Mouse (Mus musculus) erythroblast, adult 5-6 weeks (primary cell): ENCODE data around the gene Pnma5. TPM values are rescaled to one million over a fixed set of nuclear protein-coding genes. Genes with fewer than 3 reads are reported as not detected.
A peak's percentile ranks its signal among the peaks of the same experiment; 100 is the strongest.
"Not testable (repeated sequence)": the region's sequence is repeated elsewhere in the genome, so short reads cannot be mapped to it uniquely, and the experiment has no call there.

Experiments used
- ATAC-seq: replicated peaks from 2 replicates; pipeline ENCODE4 v1.8.0; 2016; ENCODE audit warnings: moderate number of reproducible peaks, mild to moderate bottlenecking, moderate TSS enrichment, inconsistent platforms; ENCODE audit not compliant: poor library complexity, low FRiP score, severe bottlenecking
- total RNA-seq, 2 experiments: library from RNA; stranded (forward) in 1 of 2; stranded (reverse) in 1 of 2; fragments of 150-400 nt in 1 of 2; fragments of 200-764, 138-1000 nt in 1 of 2; gene quantifications; 2 replicates each; pipeline versions ENCODE4 v1.2.3 to v1.2.4; 2015 to 2017; ENCODE audit warnings: low replicate concordance in 2 of 2

The Pnma5 gene
- not detected in 2 replicates for total RNA-seq (2015; ENCODE audit: low replicate concordance)
- total RNA-seq (2017; ENCODE audit: low replicate concordance): not detected in 2 replicates

DNA sequence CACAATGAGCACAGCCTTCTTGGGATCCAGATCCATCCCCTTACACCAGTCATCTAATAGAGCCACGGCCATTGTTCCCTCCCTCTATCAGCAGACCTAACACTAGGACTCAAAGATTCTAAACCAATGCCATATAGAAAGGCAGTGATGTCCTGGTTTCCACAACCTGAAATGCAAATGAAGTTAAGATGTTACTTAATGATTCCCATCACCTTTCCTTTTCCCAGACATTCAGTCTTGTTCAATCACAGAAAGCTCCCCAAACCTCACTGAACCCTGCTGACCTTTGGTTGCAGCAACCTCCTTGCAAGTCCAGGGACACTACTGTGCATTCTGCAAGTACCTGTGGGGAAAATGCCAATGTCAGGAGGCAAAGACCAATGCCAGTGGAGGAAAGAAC, at the start of gene Pnma5:
Pnma5 (minus strand) TSS at position 101 of the 400 bp plus-strand sequence.
- ATAC-seq: no peak

DNA sequence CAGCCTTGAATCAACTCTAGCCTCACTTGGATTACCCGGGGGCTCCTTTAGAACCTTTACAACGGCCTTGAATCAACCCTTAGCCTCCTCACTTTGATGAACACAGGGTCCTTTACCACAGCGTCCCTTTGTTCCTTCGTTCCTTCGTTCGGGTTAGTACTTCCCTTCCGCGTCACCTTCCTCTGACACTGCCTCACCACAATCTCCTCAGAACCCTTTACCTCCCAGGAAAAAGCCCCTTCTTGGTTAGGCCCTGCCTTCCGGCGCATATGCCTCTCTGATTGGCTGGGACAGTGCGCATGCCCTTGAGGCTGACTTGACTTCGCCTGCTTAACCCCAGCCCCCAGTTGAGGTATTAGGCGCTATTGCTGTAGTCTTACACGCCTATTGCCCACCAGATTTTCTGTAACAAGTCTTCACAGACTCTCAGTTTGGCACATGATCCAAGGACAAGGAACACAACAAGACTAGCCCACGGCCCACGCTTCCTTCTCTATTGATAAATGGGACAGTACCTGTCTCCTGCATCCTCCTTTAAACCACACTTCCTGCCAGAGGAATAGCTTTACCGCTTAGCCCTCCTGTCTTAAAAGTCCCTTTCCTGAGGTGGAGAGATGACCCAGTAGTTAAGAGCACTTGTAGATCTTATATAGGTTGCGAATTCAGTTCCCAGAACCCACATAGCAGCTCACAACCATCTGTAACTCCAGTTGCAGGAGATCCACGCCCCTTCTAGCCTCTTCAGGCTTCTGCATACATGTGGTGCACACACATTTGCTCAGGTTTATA, 45.6 kb upstream of the Pnma5 start, which contains the start of gene Xlr4a:
Xlr4a (minus strand) TSS at position 212 of the 789 bp plus-strand sequence.
- ATAC-seq: not testable (repeated sequence)

DNA sequence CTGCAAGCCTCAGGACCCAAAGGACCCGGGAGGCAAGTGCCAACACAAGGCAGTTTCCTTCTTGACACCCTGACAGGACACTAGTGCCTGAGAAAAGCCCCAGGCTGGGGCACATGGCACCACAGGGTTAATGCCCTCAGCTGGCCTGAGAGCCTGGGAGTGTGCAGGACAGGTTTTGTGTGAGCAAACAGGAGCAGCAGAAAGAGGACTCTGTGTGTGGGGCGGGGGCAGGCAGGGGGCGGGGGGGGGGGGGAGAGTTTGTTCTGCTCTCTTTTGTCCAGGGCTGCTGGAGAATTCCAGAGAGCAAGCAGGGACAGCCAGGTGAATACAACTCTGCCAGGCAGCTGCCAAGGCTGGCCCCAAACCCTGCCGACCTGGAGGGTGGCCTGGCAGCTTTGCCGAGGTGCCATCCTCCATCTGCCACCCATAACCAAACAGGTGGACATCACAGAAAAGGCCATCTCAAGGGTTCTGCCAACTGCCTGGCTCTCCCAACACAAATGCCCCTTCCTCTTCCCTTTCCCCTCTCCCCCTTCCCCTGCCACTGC, 29.9 kb upstream of the Pnma5 start:
- ATAC-seq: not testable (repeated sequence)

DNA sequence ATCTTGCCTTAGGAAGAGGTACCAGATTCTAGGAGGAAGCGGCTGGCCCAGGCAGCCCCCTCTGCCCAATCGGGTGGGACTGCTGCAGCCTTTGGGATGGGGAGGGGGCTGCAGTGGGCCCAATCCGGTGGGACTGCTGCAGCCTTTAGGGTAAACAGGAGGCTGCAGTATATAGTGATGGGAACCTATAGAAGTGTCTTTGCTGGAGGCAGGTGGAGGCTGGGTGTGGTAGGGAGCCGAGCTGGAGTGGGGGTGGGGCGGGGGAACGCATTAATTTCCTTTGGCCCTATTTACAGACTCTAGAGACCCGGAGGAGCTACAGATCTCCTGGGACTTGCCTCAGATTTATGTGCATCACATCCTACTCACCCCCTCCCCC, 27.5 kb upstream of the Pnma5 start, which contains the start of gene Pnma3:
Pnma3 (plus strand) TSS at position 373 of the 379 bp plus-strand sequence.
- ATAC-seq: no peak

DNA sequence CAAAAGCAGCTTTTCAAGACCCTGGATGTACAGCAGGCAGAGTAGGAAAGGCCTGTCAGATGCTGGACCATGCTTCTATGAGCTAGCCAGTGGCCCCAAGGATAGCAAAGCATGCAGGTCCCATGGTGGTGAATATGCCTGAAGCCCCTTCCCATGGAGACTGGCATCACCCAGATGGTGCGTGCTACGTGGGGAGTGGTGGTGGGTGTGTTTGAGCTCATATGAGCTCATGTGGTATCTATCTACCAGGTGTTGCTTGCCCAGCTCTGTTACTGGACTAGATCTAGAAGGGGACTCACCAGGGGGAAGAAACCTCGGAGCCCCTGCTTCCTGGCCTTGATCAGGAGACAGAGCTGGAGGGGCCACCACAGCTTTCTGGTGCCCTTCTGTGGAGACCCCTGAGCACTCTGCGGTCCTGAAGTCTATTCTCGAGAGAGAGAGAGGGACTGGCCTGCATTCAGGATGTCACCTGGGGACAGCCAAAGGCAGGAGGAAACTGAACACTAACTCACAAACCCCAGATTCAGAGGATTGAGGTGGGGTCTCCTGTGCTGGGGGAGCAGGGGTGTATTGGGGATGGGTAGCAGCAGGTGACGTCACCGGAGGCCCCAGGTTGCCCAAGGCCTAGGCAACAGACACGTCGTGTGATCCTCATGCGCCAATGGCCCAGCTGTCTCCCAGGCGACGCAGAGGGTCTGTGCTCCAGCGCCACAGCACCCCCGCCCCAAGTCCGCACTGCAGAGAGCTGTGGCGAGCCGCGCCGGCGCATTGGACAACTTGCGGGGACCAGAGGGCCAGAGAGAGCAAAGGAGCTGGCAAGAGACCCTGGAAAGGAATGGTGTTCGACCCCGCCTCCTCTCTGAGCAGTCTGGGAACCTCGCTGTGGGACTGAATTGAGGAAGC, 26.9 kb upstream of the Pnma5 start:
- ATAC-seq: no peak

DNA sequence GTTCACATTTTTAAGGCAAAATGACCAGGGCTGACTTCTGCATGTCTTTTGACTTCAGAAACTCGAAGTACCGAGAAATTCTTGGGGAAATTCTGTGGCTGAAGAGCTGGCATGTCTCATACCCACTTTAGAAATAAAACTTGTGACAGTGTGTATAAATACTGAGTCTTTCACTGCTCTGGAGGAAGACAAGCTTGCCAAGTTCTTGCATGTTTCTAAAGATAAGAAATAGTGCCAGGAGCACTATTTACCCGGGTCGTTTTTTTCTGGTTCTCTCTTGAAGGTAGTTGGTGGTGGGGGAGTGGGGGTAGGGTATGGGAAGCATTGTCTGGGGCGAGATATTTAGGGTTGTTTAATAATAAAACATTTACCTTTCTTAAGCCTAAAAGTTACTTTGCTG, 25.4 kb upstream of the Pnma5 start:
- ATAC-seq: no peak

DNA sequence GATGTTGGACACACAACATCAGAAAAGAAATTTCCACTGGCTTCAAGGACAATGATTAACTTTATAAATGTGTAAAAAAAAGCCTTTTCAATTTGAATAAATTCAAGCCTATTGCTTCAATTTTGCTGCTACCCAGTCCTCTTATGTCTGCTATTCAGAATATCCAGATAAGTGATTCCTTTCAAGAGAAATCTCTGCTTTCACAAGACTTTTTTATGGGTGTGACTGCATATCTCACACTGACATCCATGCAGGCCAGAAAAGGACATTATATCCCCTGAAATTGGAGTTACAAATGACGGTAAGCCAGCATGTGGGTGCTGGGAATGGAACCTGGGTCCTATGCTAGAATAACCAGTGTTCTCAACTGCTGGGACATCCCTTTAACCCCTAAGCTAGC, 24.6 kb upstream of the Pnma5 start:
- no peak for ATAC-seq

DNA sequence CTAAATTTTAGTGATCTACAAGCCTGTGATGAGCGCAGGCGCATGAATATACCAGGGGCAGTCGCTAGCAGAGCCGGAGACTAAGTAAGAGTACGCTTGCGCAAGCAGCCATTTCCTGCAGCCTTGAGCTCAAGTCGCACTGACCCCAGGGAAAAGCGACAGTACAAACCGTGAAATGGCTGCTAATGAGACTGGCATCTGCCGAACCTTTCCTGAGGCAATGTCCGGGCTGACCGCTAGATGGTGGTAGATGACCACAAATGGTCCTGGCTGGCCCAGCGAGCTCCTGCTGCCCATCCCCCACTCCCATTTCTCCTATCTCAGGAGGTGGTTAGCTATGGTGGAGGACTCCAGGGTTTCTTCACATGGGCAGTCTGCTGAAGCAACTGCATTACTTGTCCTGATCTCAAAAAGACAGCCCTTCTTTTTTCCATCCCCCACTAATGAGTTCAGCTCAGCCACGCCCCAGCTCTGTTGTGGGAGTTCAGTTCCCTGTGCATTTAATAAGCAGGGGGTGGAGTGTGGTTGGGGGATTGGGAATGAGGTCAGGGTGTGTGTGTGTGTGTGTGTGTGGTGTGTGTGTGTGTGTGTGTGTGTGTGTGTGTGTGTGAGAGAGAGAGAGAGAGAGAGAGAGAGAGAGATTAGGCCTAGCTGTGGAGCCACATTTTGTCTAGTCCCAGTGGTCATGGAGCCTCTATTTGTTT, 17.1 kb upstream of the Pnma5 start:
- ATAC-seq: peak; percentile 87

DNA sequence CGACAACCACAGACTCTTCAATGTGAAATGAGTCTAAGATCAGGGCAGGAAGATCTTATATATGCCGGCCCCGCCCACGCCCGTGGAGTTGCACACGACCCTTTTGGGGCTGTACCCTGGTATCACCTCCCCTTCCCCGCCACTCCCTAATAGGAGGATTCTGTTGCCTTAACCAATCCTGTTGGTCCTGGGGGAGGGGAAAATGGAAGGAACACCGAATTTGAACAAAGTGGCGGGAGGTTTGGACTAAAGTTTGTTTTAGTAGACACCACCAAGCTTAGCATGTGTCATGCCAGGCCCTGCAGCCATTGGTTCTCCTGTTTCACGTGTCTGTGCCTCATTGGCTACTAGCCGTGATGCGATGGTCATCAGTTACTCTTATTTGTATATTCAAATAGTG, 2.8 kb upstream of the Pnma5 start:
- no peak for ATAC-seq

DNA sequence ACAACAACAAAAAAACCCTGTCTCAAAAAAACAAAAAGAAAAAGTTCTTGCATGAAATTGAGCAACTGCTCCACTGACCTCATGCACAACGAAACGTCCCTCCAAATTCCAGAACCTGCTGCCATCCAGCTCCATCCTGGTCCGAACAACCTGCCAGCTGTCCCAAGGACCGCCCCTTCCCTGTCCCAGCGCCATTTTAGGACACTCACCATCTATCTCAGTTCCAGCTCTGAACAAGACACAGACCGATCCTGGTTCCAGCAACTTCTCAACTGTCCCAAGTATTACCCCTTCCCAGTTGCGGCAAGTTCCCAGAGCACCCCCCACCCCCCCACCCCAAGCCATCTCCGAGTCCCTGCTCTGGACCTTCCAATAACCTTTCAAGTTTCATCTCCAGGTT, 1.9 kb upstream of the Pnma5 start:
- no peak for ATAC-seq

DNA sequence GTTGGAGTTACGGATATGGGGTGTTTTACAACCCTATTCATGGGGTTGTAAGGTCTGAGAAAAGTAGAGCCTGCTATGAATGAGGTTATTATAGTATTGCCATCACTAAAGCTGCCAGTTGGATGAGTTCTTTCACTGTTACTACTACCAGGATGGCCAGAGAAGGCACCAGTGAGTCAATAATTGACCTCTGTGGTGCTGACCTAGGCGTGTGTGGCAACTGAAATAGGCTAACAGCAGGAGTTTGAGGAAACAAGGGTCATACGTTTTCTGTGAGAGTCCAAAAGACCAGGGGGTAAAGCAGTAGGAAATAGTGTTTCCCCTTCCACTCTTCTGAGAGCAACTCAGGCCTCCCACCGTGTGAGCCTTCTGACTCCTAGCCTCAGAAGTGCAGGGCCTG, 24.1 kb downstream of the Pnma5 start:
- no peak for ATAC-seq

DNA sequence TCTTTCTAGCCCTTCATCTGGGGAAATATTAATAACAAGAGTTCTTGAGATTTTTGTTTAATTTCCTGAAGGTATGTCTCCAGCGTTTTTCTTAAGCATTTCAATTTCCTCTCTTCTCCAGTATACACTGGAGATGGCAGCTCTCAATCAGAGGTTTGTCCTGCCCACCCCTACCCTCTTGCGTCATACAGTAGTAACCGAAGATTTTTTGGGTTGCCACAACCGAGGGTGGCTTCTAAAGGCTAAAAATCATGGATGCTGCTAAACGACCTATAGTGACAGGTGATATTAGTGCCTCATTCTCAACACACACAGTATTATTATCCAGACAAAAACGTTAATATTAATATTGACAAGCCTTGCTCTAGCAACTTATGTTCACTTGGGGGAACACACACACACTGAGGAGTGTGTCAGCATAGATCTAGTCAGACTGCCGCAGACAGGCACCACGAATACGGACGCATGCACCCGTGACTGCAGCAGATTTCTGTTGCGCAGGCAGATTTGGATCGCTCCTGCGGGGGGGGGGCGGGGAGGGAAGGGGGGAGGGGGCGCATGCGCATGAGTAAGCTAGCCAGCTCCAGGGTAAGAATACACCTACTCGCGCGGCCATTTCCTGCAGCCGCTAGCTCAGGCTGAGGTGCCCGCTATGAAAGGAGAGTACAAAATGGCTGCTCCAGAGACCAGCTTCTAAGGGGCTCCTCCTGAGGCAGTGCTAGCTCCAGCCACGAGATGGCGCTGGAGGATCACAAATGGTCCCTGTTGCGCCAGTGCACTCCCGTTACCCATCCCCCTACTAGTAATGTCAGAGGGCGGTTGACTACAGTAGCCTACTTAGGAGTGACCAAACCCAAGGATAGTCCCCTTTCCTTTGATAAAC, 29.1 kb downstream of the Pnma5 start:
- peak; percentile 94 for ATAC-seq

DNA sequence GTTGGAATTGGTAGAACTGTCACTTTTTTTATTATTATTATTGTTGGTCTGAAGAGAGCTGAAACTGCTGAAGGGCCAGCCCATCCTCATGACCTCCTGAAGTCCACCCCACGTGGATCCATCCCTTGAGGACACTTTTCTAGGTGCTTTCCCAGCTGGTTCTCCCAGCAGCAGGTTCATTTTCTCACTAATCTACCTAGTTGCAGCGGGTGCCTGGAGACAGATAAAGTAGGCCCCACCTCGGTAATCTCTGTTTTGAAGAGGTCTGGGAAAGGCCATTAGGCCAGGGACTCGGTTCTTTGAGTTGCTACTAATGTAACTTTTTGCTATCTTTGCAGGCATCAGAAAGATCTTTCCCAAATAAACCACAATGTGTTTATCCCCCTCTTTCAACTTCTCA, 31.2 kb downstream of the Pnma5 start:
- ATAC-seq: peak; percentile 58

DNA sequence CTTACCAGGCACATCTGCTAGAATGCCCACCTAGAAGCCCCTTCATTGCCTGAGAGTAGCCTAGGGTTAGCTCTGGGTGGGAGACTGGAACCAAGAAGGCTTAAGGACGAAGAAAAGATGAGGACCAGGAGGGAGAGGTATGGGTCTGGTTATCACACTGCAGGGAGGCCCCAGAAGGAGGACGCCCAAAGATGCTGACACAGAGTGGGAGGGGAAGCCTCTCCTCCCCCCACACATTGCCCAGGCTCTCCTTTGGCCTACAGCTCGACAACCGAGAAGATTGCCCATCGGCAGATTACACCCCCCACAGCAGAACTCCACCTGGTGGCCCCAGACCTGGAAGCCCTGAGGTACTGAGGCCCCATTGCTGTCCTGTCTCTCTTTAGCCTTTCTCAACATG, 33.8 kb downstream of the Pnma5 start:
- ATAC-seq: no peak

DNA sequence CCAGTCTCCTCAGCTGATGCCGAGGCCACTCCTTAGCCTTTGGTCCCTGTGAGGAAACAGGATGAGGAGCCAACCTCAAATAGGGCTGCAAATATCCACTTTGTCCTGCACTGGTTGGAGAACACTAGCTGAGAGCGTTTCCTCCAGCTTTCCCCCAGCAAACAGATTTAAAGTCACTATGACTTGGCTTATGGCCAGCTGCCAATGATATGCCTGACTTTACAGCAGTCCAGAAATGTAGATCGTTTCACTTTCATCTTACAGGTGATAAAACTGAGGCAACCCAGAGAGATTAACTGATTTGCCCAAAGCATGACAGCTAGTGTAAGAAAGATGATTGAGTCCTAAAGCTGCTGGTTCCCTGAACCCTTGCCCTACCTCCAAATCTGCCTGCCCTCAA, 41.4 kb downstream of the Pnma5 start:
- no peak for ATAC-seq

DNA sequence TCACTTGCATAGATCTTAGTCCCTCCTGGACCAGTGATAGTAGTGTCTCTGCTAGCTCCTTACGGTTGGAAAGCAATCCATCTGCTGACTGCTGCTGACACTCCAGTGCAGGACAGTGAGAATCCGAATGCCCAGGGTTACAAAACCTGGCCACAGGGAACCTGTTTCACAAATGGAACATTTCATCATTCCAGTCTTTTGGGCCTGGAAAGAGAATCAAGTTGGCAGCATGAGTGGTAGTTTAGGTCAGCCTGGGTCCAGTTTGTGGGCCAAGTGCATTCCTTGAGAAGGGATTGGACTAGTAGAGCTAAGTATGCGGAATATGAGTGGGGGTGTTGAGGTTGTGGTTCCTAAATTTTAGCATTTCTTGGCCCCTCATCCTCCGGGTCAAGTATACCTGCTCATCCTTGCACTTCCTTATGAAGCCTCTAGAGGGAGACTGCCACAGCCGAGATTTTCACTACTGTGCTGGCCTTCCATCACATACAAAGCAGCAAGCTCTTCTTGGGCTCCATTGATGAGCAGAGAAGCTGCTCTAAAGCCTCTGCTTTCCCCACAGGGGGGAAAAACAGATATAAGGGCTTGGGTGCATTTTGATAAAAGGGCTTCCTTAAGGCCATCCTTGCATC, 44.5 kb downstream of the Pnma5 start:
- ATAC-seq: peak; percentile 64; the same call in 1 of the 2 replicates

DNA sequence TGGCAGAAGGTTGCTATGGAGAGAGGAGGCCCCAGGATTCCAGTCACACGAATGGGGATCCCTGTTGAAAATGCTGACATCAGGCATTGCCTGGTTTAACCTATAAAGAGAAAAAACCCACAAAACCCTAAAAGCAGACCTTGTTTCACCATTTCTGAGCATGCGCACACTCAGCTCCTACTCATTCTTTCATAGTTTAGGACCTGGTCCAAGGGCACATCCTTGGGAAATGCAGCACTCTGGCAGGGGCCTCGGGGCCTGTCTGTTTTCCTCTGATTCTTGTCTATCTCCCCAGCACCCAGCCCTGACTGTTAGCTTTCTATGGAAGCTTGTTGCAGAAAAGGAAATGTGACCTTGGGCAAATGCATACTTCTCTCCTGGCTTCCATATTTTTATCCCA, 46.3 kb downstream of the Pnma5 start:
- no peak for ATAC-seq

DNA sequence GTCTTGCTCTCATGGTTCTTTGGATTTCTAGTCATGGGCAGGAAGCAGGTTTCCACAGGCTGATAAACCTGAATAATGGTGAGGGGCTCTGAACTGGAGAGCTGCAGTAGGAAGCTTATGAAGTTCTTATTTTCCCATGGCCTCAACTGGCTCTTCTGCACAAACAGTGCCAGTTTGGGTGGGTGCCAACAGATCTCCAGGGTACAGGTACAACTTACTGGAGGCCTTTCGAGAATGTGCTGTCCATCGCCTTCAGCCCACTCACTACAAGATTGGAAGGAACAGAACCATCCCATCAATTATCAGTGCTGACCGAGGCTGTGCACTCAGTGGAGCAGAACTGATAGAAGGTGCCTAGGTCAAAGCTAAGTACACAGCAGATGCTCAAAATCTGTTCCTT, 48.5 kb downstream of the Pnma5 start:
- no peak for ATAC-seq
